Mouse (Mus musculus) inflammation-experienced regulatory T-cells (primary cell): Measurements from ENCODE around the gene Lyg1. TPM values are rescaled to one million over a fixed set of nuclear protein-coding genes. Genes with fewer than 3 reads are reported as not detected.

Experiments used
- polyA plus RNA-seq, 2 experiments: library from polyadenylated mRNA; unstranded; fragments of 100-300 nt; shearing (Covaris generic); gene quantifications; one replicate each; pipeline ENCODE4 v1.2.1; 2017

Lyg1 gene
- not detected for polyA plus RNA-seq

DNA sequence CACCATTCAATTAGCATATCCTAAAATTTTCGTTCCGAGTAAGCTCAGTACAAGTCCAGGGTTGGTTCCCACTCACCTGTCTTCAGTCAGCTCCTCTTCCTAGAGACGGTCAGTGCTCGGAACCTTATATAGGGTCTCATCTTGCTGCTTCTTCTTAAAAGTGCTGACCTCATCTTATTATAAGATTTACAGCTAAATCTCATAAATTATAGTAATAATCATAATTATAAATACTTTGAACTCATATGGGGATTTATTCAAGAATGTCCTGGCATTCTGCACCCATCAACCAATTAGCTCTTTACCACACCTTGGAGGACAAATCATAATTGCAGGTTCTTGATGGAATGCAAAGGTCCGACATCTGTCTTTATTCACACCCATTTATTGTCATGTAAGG, at the start of gene Lyg1:
Gene Lyg1 (minus strand): TSS at position 101 of the 400 bp plus-strand sequence.

GRCm38 (mm10) chr1:37997867-37998266, 40.3 kb upstream of the Lyg1 start, which contains the start of the genes Txndc9 and Eif5b:
Gene Txndc9 (minus strand): TSS chr1:37997893.
Gene Eif5b (plus strand): TSS chr1:37998010.

GRCm38 (mm10) chr1:37916393-37916792, 41.2 kb downstream of the Lyg1 start, which contains the start of gene Lyg2:
Gene Lyg2 (minus strand): TSS chr1:37916493.

Other genes with a start within 250 kb of the Lyg1 start
- under 1 TPM; 0.78 to 0.93 TPM for gene 2010300C02Rik, start 237.7 kb downstream of the Lyg1 start, polyA plus RNA-seq
- 1 to 10 TPM; 2.4 to 2.7 TPM for gene Tsga10, start 91.3 kb downstream of the Lyg1 start, polyA plus RNA-seq
- gene Lipt1, start 86.0 kb downstream of the Lyg1 start, polyA plus RNA-seq = 1 to 10 TPM; 7.2 to 8.1 TPM
- 10 to 100 TPM; 85.9 to 94.0 TPM for gene Mitd1, start 67.3 kb downstream of the Lyg1 start, polyA plus RNA-seq
- gene Mrpl30, start 67.3 kb downstream of the Lyg1 start, polyA plus RNA-seq = 100 to 1,000 TPM; 147 TPM
- not detected for gene Lyg2, start 41.3 kb downstream of the Lyg1 start, polyA plus RNA-seq
- 100 to 1,000 TPM in 1 of 2 experiments, 10 to 100 TPM in 1; 96.5 to 107 TPM for gene Txndc9, start 40.1 kb upstream of the Lyg1 start, polyA plus RNA-seq
- 10 to 100 TPM; 17.2 to 24.8 TPM for gene Eif5b, start 40.3 kb upstream of the Lyg1 start, polyA plus RNA-seq
- 10 to 100 TPM; 27.5 to 30.6 TPM for gene Rev1, start 172.0 kb upstream of the Lyg1 start, polyA plus RNA-seq